In the genomic region with DNA sequence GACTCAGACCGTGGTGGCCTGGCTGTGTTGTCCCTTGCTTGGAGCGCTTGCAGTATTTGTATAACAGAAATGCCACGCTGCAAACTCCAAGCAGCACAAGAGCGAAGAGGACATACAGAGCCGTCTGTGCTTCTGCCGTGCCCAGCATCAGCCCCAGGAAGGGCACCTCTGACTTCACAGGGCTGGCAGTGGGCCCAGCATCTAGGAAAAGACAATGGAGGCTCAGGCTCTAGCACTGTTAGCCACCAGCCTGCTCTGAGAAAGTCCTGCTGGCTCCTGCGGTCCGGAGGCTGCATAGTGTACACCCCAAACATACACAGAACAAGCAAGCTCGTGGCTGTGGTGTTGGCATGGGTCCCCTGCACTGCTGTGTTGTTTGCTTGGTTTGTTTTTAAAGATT, we compare ENCODE assay signal across 18 mouse cellular contexts. TPM values are rescaled to one million over a fixed set of nuclear protein-coding genes. Genes with fewer than 3 reads are reported as not detected.
DNase-seq lines count a peak whose midpoint lies in the region.
"Had no signal": no experiment of that assay in that cellular context is flagged by ENCODE, and none has a peak within 500 bp of the region (broad histone marks: within the 10 kb centered on the region; RNA-seq: fewer than 3 reads in every experiment).

No protein-coding gene starts in this region.

- peak; percentile 31 to 51 for DNase-seq in cerebellum, postnatal 10 days
- no peak for DNase-seq in cerebellum, adult 8-10 months
- DNase-seq in heart, postnatal 10 days = peak; percentile 27 to 29
- no peak for DNase-seq in heart, adult 9 months (ENCODE audit: low spot score in 2 of 2)
- peak; percentile 37 for DNase-seq in left cerebral cortex, postnatal 4 days
- DNase-seq in left cerebral cortex, adult 8-10 months (ENCODE audit: low spot score in 2 of 2) = no peak
- DNase-seq in brain, adult 2 months (ENCODE audit: low read depth, low spot score) = peak; percentile 14
- no peak for DNase-seq in right cerebral cortex, postnatal 36 days (ENCODE audit: low spot score in 2 of 2)
- DNase-seq: adrenal gland, postnatal 10 days; cerebellum, adult 18-20 months; gastrocnemius, postnatal 10 days; kidney, adult 9 months; kidney, postnatal 10 days; layer of hippocampus, adult 9-11 months; right cerebral cortex, adult 18-20 months; right cerebral cortex, postnatal 4 days; thymus, adult 18-20 months; thymus, postnatal 25 days had no signal

- intact Hi-C loops in heart, postnatal 10 days (cut with DNase I) = no loop called here
- intact Hi-C loops in left cerebral cortex, postnatal 4 days (cut with DNase I) = no loop called here

RNA-seq across cellular contexts. Expression of a gene that starts 41.4 kb away (rescaled TPM):
- 10 to 100 TPM; 45.1 to 46.7 TPM for total RNA-seq in heart, postnatal 10 days (2021)
- total RNA-seq in left cerebral cortex, postnatal 4 days (2021) = 10 to 100 TPM; 56.1 to 63.0 TPM
- 10 to 100 TPM; 41.7 to 44.8 (median 44.3) TPM for total RNA-seq in left cerebral cortex, adult 8-10 months (2022)

RNA-seq across cellular contexts. Expression of a gene that starts 43.0 kb away (rescaled TPM):
- total RNA-seq in heart, postnatal 10 days (2021) = under 1 TPM in 1 of 2 experiments, not detected in 1; 0.07 TPM
- total RNA-seq in left cerebral cortex, postnatal 4 days (2021) = 1 to 10 TPM in 1 of 2 experiments, under 1 TPM in 1; 0.79 to 1.0 TPM
- 1 to 10 TPM; 1.0 to 1.2 (median 1.1) TPM for total RNA-seq in left cerebral cortex, adult 8-10 months (2022)

Comparison
In these comparisons a context has a peak if more than half of its experiments do, and no peak if none do; other contexts are left out.
1. DNase-seq: peak in cerebellum, postnatal 10 days (2 of 2), heart, postnatal 10 days (2 of 2), left cerebral cortex, postnatal 4 days (single experiment) and brain, adult 2 months (single experiment); none in cerebellum, adult 8-10 months (single experiment), heart, adult 9 months (0 of 2), left cerebral cortex, adult 8-10 months (0 of 2) and right cerebral cortex, postnatal 36 days (0 of 2).